Mouse (Mus musculus) CH12.LX (cell line): ENCODE data around the gene Foxp1.

Experiments
- CTCF ChIP-seq, 2 experiments: IDR thresholded peaks in 1 of 2; conservative IDR thresholded peaks in 1 of 2; 2 replicates each; pipeline ENCODE4 v1.5.1; 2011 to 2012; ENCODE audit warnings: low read depth in 2 of 2, low read length in 2 of 2, improper control_type of control experiment in 1 of 2, inconsistent platforms in 1 of 2, mild to moderate bottlenecking in 1 of 2, moderate library complexity in 1 of 2
- ELF1 ChIP-seq: IDR thresholded peaks from 2 replicates; pipeline ENCODE4 v1.6.1; 2014; ENCODE audit warnings: low read depth, mild to moderate bottlenecking, inconsistent platforms, low read length, improper control_type of control experiment
- EP300 ChIP-seq: IDR thresholded peaks from 2 replicates; pipeline ENCODE4 v1.6.1; 2011; ENCODE audit warnings: low read length, improper control_type of control experiment
- IRF4 ChIP-seq: IDR thresholded peaks from 2 replicates; pipeline ENCODE4 v1.6.1; 2014; ENCODE audit warnings: low read depth, mild to moderate bottlenecking, inconsistent platforms, low read length, improper control_type of control experiment
- POLR2A ChIP-seq: IDR thresholded peaks from 2 replicates; pipeline ENCODE4 v1.6.1; 2011; ENCODE audit warnings: low read depth, mild to moderate bottlenecking, improper control_type of control experiment, low read length
- ZNF384 ChIP-seq: IDR thresholded peaks from 2 replicates; pipeline ENCODE4 v1.6.1; 2012; ENCODE audit warnings: low read depth, low read length, improper control_type of control experiment, inconsistent platforms

DNA sequence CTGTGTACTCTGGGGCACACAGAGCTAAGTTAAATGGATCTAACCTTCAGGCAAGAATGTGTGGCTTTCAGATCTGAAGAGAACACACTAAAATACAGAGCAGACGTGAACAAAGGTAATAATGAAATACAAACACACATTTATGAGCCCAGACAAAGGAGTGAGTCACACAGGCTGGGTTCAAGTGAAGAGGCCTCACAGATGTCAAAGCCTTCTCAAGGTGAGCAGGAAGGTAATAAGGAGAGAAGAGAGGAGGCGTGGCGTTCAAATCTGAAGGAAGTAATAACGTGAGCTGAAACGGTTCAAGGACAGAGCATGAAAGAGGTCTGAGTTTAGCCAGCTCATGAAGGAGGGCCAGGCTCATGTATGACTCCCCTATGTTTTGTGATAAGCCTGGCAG is 301.4 kb downstream of the Foxp1 start:
- no peak for TF ChIP-seq EP300
- TF ChIP-seq CTCF (conservative IDR thresholded peaks at IDR 0.05 in 1 of 2, IDR thresholded peaks at IDR 0.05 in 1 of 2; ENCODE audit: low read depth in 2 of 2, low read length in 2 of 2) = no peak
- TF ChIP-seq IRF4 = no peak
- no peak for TF ChIP-seq ZNF384
- no peak for TF ChIP-seq POLR2A
- TF ChIP-seq ELF1 = no peak
